Mouse (Mus musculus) lung, postnatal 36 days (tissue): ENCODE measurements around the gene Trpc3.
A peak's percentile ranks its signal among the peaks of the same experiment; 100 is the strongest.
"Not testable (repeated sequence)": the region's sequence is repeated elsewhere in the genome, so short reads cannot be mapped to it uniquely, and the experiment has no call there.

ENCODE experiments used
- DNase-seq: peaks from one replicate; pipeline ENCODE4 v3.0.0; 2022; ENCODE audit warnings: mixed read lengths

The Trpc3 gene

GRCm38 (mm10) chr3:36689392-36690291 lies at the start of gene Trpc3:
Trpc3 (minus strand) TSS chr3:36690167.
- peak; percentile 3 for DNase-seq

DNA sequence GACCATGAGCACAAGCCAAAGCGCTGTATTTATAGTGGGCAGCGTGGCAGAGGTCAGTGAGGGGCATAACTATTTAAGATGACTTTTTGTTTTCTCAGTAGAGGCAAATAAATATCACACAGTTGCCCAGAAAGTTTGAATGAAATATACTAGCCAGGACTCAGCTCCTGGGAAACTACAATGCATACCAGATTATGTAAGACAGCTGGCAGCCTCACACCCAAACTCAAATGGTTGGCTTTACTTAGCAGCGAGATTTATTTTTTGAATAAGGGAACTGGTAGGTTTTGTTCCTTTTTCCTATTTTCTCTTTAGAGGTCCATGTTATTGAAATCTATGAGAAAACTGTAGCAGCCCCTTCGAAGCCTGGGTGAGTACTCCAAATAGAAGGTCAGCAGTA lies 48.1 kb upstream of the Trpc3 start:
- no peak for DNase-seq

DNA sequence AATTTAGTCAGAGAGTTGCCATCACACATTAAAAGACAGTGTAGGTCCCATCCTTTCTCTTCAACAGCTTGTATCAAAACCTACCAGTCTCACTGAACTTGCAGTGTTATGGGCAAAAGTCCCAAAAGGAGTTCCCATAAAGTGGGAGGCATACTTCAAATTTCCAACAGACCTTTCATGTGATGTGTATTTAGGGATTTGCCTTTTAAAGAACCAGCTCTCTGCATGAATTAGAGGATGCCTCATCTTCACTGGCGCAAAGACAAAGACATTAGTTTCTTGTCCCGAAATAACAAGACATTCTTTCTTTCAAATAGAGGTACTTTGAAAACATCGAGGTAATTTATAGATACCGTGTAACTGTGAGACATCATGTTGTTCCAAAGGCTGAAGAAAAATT lies 43.1 kb upstream of the Trpc3 start:
- no peak for DNase-seq

GRCm38 (mm10) chr3:36726545-36726944 lies 36.6 kb upstream of the Trpc3 start:
- DNase-seq: no peak

DNA sequence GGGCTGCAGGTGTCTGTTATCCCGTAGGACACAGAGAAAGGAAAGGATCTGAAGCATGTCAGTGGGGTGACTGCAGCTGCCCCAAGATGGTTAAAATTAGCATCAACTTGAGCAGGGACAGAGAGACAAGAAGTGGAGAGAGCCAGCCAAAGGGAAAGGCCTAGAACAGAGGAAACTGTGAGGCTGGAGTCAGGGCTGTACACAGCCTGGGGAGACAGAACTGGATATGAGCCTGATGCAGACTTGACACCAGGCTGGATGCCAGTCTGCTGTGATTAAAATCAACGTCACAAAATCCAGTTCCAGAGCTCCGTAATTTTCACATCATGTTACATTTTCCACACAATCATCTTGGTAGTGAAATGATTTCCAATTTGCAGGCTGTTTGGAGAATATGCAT lies 31.9 kb upstream of the Trpc3 start:
- no peak for DNase-seq

DNA sequence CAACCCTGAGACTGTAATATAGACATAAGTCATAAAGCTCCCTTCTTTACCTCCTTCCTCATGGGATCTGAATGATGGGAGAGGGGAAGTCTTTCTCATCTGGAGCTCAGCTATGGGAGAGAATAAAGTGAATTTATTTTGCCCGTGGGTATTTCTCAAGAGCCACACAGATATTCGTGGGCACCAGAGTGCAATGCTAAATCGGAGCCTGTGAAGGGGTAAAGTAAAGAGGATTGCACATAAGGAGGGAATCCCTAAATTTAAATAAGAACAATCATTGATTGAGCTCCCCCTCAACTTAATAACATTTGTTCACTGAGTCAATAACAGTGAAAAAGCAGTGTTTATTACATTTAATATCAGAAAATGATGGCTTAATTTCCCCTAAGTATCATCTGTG lies 19.6 kb upstream of the Trpc3 start:
- no peak for DNase-seq

DNA sequence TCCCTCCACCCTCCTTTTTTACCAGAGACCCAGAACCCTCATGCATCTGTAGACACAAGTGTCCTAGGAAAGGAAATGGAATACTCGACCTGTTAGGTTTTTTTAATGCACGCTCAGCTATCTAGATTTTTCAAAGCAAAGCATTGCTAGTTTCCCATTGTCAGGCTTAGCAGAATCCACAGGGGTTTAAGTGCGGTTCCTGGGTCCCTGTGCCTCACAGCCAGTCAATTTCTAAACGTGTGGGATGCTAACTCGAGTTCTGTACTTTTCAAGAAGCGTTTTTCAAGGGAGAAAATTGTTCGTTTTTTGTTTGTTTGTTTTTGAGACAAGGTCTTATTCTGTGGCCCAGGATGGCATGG lies 304 bp upstream of the Trpc3 start:
- DNase-seq: no peak

DNA sequence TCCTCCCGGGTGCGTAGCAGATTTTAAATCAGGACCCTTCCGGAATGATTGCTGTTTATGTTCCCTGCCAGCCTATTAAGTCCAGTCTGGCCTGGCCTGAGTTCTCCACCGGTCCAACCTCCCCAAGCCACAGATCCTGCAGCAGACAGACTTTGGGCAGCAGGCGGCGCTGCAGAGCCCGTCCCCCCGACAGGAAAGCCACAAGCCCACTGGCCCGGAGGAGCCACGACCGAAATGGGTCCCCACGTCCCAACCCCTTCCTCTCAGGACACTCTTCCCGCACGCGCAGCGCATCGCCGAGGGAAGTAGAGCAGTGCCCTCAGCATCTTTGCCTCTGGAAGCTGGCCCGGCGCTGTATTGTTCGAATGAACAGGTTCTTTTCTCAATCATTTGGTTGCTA lies 1.1 kb downstream of the Trpc3 start:
- DNase-seq: peak; percentile 61

DNA sequence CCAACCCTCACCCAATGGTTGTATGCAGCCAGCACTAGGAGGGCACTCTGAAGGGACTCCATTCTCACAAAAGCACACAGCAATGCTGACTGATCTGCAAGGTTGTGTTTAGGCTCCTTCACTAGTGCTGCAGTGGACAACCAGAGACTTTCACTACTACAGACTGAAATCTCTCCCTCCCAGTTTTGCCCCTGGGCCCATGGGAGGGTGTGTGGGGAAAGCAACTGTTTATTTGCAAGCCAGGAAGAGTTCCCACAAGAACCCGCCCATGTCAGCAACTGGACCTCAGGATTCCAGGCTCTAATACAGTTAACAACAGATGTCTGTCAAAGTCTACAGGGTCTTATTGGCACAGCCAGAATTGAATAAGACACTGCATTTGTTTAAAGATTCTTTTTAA lies 14.1 kb downstream of the Trpc3 start:
- DNase-seq: no peak

DNA sequence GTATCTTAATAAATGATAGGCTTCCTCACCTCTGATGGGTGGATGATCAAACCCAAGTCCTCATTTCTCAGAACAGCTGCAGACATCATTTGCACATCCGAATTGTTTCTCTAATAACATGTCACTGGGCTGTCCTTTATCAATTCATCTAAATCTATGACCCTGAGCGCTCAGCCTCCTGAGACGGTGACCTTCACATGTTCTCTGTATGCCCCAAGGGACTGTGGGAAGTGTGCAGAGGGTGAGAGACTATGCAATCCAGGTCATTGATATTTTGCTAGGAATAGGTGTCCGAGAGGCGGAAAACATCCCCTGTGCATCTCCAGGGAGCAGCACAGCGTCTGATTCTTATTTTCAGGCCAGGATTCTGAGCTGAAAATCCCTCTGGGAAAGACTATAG lies 22.2 kb downstream of the Trpc3 start:
- no peak for DNase-seq

DNA sequence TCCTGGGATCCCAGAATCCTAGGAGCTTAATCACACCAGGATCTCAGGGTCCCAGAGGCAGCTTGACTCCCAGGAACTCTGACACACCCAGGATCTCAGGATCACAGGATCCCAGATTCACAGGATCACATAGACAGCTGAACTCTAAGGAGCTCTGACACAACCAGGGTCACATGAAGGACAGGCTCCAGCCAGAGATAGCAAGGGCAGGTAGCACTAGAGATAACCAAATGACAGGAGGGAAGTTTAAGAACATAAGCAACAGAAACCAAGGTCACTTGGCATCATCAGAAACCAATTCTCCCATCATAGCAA lies 44.8 kb downstream of the Trpc3 start:
- not testable (repeated sequence) for DNase-seq

DNA sequence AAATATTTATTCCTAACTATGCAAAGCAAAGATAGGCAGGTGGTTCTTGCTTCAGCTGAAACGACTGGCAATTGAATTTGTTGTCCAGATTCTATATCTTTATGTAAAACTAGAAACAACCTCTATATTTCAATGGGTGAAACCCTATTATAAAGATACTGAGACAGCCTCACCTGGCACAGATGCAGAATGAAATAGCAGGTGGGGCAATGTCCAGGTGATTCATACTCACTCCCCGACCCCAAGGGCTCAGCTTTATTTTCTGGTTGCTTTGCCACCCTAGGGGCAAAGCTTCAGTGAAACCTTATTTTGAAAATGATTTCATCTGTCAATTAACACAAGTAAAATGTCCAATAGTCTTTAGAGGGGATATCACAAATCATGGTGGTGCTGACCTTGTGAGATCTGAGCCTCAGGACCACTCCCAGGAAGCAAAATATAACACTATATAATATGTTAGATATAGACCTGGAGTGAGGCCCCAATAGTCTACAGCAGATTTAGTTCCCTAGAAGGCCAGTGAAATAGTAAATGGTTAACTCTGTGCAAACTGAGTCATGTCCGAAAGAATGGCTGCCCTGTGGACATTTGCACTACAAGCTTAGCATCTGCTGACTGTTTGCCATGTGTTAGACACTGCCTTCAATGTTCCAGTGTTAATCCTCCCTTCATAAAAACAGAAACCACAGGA lies 45.3 kb downstream of the Trpc3 start:
- DNase-seq: no peak

DNA sequence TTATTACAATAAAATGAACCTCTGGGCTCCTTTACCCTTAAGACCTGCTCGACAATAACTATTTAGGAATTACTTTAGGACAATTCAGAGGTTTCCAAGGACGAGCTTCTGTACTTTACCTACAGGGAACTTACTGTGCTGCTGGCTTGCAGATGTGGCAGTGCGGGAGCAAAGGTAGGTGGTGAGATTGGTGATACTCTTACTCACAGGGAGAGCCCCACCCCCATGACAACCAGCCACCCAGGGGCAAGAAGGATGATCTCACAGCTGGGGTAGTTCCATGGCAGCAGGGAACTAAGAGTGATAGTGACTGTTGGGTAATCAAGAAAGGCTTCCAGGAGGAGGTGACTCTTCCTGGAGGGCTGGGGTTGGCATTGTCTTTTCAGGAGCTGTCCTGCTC lies 46.6 kb downstream of the Trpc3 start:
- no peak for DNase-seq

- DNase-seq: no peak
Observed at GRCm38 (mm10) chr3:36642736-36643135, 47.2 kb downstream of the Trpc3 start.

GRCm38 (mm10) chr3:36640787-36641186 lies 49.2 kb downstream of the Trpc3 start:
- DNase-seq: no peak

DNA sequence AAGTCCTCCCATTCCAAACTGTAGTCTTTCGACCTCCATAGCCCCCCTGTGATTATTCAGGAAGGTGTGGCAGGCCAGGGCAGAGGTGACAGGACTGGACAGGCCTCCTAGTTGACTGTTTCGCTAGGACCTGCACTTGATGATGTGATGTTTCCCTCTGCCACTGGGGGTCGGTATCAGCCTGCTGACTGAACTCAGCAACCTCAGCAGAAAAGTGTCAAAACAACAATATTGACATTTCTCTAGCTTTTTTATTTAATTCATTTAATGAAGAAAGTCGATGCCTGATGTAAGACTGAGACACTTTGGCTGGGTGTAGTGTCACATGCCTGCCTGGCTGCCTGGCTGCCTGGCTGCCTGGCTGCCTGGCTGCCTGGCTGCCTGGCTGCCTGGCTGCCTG lies 54.5 kb downstream of the Trpc3 start:
- no peak for DNase-seq

GRCm38 (mm10) chr3:36626803-36627202 lies 63.2 kb downstream of the Trpc3 start:
- DNase-seq: no peak

DNA sequence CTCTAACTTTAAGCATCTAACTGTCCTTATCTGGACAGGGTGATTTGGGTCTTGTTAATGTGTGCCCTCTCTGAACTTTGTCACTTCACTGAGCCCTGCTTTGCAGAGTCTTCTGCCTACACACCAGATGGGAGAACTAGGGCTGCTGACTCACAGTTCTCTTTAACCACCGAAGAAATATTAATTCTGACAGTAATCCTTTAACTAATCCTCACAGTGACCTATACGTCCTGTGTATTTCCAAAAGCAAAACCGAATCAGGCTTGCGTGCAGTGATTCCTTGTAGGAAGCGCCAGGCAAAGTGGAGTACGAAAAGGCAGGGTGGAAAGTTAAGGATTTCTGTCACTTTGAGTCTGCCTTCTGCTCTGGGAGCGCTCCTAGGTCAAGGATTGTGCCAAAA lies 71.8 kb downstream of the Trpc3 start:
- no peak for DNase-seq

- no peak for DNase-seq
Observed at GRCm38 (mm10) chr3:36613908-36614255, 76.1 kb downstream of the Trpc3 start.

- peak; percentile 95 for DNase-seq
Observed at GRCm38 (mm10) chr3:36613202-36613907, 76.6 kb downstream of the Trpc3 start, which contains the start of gene Bbs7. Bbs7 (minus strand) TSS chr3:36613477.

GRCm38 (mm10) chr3:36612687-36613086 lies 77.3 kb downstream of the Trpc3 start:
- peak; percentile 8 for DNase-seq

DNA sequence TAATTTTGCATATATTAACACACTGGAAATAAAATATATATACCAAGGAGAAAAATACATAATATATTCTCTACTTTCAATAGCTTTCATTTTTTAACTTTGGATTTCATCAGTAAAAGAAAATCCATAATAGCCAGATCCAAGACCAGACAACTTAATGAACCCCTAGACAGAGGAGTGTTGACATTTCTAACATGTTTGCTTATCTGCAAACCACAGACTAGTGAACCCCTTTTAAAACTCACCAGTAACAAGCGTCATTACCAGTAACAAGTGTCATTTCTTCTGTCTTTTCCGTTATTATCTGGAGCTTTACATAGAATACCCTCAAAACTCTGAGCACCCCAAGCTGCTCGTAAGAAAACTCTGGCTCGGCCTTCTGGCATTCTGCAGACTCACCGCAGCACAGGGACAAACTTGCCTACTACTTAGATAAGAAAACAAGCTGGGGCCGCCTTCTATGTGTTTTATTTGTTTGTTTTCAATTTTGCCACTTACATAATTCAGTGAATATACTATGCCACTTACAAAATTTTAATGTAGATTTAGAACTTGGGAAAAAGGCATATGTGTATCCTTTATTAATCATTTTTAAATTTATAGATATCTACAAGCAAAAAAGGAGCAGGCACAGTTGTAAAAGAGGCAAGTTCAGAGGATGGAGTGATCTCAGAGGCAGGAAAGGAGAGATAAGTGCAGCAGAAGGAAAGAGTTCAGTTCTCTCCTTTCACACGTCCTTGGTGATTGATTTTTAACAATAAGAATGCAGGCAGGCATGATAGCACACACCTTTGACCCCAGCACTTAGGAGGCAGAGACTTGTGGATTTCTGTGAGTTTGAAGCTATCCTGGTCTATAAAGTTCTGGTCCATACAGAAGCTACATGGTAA lies 83.8 kb downstream of the Trpc3 start:
- DNase-seq: no peak

DNA sequence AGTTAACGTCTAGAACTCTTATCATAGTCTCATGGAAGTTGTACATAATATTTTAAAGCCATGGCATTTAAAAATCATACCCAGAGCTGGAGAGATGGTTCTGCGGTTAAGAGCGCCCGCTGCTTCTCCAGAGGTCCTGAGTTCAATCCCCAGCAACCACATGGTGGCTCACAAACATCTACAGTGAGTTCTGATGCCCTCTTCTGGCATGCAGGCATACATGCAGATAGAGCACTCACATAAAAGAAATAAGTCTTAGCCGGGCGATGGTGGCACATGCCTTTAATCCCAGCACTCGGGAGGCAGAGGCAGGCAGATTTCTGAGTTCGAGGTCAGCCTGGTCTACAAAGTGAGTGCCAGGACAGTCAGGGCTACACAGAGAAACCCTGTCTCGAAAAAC lies 90.2 kb downstream of the Trpc3 start:
- DNase-seq: not testable (repeated sequence)
